In the genomic region with DNA sequence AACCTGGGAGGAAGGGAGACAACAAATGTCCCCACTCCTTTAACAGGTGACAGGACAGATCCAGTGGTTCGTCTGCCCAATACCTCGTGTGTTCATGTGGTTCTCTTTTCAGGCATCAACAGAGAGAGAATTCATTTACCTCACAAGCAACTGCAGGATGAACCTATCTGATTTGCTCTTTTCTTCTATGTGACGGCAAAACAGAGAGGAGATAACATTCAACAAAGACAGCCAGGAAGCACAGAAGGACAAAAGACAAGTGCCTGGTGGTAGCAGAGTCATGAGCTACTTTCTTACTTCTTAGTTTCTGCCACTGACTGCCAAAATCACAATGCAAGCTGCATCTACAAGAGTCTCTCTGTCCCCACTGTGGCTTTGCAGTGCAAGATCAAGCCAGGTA, we compare ENCODE assay signal across 16 mouse cellular contexts. TPM values are rescaled to one million over a fixed set of nuclear protein-coding genes. Genes with fewer than 3 reads are reported as not detected.
DNase-seq lines count a peak whose midpoint lies in the region; ATAC-seq and TF ChIP-seq lines count a peak whose summit lies in the region.
"Had no signal": no experiment of that assay in that cellular context is flagged by ENCODE, and none has a peak within 500 bp of the region (broad histone marks: within the 10 kb centered on the region; RNA-seq: fewer than 3 reads in every experiment).

No protein-coding gene starts in this region.

- no peak for TF ChIP-seq CTCF in kidney, adult 2 months (conservative IDR thresholded peaks at IDR 0.05; ENCODE audit: insufficient read depth, insufficient read length, low read depth, low read length)

- TF ChIP-seq POLR2A in kidney, adult 2 months (IDR thresholded peaks at IDR 0.05; ENCODE audit: low read depth, low read length) = no peak

- no peak for ATAC-seq in kidney, embryonic 16.5 days (ENCODE audit: low FRiP score, low TSS enrichment)
- peak; percentile 33 for ATAC-seq in CD4-positive, CD25-positive, alpha-beta regulatory T cell, adult 4 months
- 0 out of 2 replicates have a peak, but pooled peaks have one; percentile 31 for ATAC-seq in megakaryocyte-erythroid progenitor cell, adult 5-6 weeks (replicated peaks; ENCODE audit: low FRiP score, low TSS enrichment, poor library complexity, severe bottlenecking)
- ATAC-seq: intestine, embryonic 15.5 days had no signal

- no peaks in the 10 kb centered on the region for H3K36me3 ChIP-seq in kidney, adult 2 months (ENCODE audit: control insufficient read depth, insufficient read depth, low read length)
- no peaks in the 10 kb centered on the region; the same call in 1 of the 2 replicates for H3K36me3 ChIP-seq in kidney, embryonic 16.5 days (ENCODE audit: insufficient read depth, low read length)
- peaks cover 96% of the 10 kb centered on the region for H3K36me3 ChIP-seq in erythroblast, embryonic 14.5 days (ENCODE audit: control insufficient read depth)
- H3K36me3 ChIP-seq in midbrain, embryonic 10.5 days = peaks cover 59% of the 10 kb centered on the region
- H3K36me3 ChIP-seq: heart, embryonic 15.5 days had no signal

- no peak overlapping the region for H3K4me2 ChIP-seq in kidney, embryonic 16.5 days (replicated peaks; ENCODE audit: low read depth, low read length)
- H3K4me2 ChIP-seq: forebrain, embryonic 12.5 days; heart, embryonic 15.5 days; intestine, embryonic 15.5 days; lung, embryonic 15.5 days had no signal

- no peaks in the 10 kb centered on the region for H3K27me3 ChIP-seq in kidney, adult 2 months (replicated peaks; ENCODE audit: control insufficient read depth, insufficient read depth, low read length)
- H3K27me3 ChIP-seq in kidney, embryonic 16.5 days (ENCODE audit: insufficient read depth, low read length) = no peaks in the 10 kb centered on the region
- no peaks in the 10 kb centered on the region for H3K27me3 ChIP-seq in erythroblast, embryonic 14.5 days (ENCODE audit: control insufficient read depth)
- no peaks in the 10 kb centered on the region for H3K27me3 ChIP-seq in midbrain, embryonic 10.5 days (ENCODE audit: low read depth, poor library complexity, severe bottlenecking)
- H3K27me3 ChIP-seq: forebrain, embryonic 12.5 days; heart, embryonic 15.5 days; intestine, embryonic 15.5 days; lung, embryonic 15.5 days had no signal

- WGBS in kidney, adult 2 months = 56% methylated on average over 3 of the region's 3 CpGs
- WGBS in kidney, embryonic 16.5 days = 83% methylated on average over 3 of the region's 3 CpGs
- 79% methylated on average over 3 of the region's 3 CpGs for WGBS in midbrain, embryonic 10.5 days

- DNase-seq in kidney, adult 2 months = no peak
- DNase-seq in right cerebral cortex, adult 2 months (ENCODE audit: low spot score in 2 of 2) = no peak
- no peak for DNase-seq in midbrain, embryonic 10.5 days (ENCODE audit: low spot score)
- no peak for DNase-seq in right cerebral cortex, adult 18-20 months
- DNase-seq: kidney, postnatal 14 days; right cerebral cortex, postnatal 14 days; thymus, adult 18-20 months had no signal

- 0 out of 2 replicates have a peak overlapping the region, but pooled peaks have one; percentile 12 for H3K27ac ChIP-seq in kidney, adult 2 months (ENCODE audit: insufficient read depth, low read depth, low read length)
- H3K27ac ChIP-seq in kidney, embryonic 16.5 days (ENCODE audit: low read length) = no peak overlapping the region
- H3K27ac ChIP-seq in midbrain, embryonic 10.5 days (replicated peaks) = no peak overlapping the region
- H3K27ac ChIP-seq: forebrain, embryonic 12.5 days; intestine, embryonic 15.5 days; lung, embryonic 15.5 days had no signal

- no peak overlapping the region for H3K9ac ChIP-seq in kidney, embryonic 16.5 days (replicated peaks; ENCODE audit: low read length)
- H3K9ac ChIP-seq: forebrain, embryonic 12.5 days; heart, embryonic 15.5 days; intestine, embryonic 15.5 days; lung, embryonic 15.5 days had no signal

- H3K4me1 ChIP-seq in kidney, adult 2 months (ENCODE audit: control insufficient read depth, insufficient read depth, low read length) = peaks cover 37% of the 10 kb centered on the region
- peaks cover 7% of the 10 kb centered on the region; the same call in 1 of the 2 replicates for H3K4me1 ChIP-seq in kidney, embryonic 16.5 days (ENCODE audit: insufficient read depth, low read length)
- H3K4me1 ChIP-seq in erythroblast, embryonic 14.5 days (ENCODE audit: control insufficient read depth) = peaks cover 91% of the 10 kb centered on the region
- no peaks in the 10 kb centered on the region for H3K4me1 ChIP-seq in midbrain, embryonic 10.5 days
- H3K4me1 ChIP-seq: forebrain, embryonic 12.5 days; intestine, embryonic 15.5 days had no signal

- H3K9me3 ChIP-seq in kidney, embryonic 16.5 days (ENCODE audit: low read length) = no peaks in the 10 kb centered on the region
- no peaks in the 10 kb centered on the region for H3K9me3 ChIP-seq in erythroblast, embryonic 14.5 days (ENCODE audit: control insufficient read depth, low read length)
- no peaks in the 10 kb centered on the region for H3K9me3 ChIP-seq in midbrain, embryonic 10.5 days (replicated peaks)
- H3K9me3 ChIP-seq: forebrain, embryonic 12.5 days; heart, embryonic 15.5 days; intestine, embryonic 15.5 days; lung, embryonic 15.5 days had no signal

- no peak overlapping the region for H3K4me3 ChIP-seq in kidney, adult 2 months (ENCODE audit: insufficient read depth, low read depth, low read length)
- H3K4me3 ChIP-seq in kidney, embryonic 16.5 days (ENCODE audit: low read length) = no peak overlapping the region
- peak overlapping the region; percentile 45 for H3K4me3 ChIP-seq in erythroblast, embryonic 14.5 days (replicated peaks)
- H3K4me3 ChIP-seq in midbrain, embryonic 10.5 days = no peak overlapping the region
- H3K4me3 ChIP-seq: forebrain, embryonic 12.5 days; heart, embryonic 15.5 days; intestine, embryonic 15.5 days; lung, embryonic 15.5 days had no signal

RNA-seq across cellular contexts. Expression of a gene that starts 15.6 kb away (rescaled TPM):
- 22.1 and 24.8 TPM in 2 replicates for polyA plus RNA-seq in kidney, adult 2 months (2012; rRNA removed)
- 10.7 and 13.3 TPM in 2 replicates for polyA plus RNA-seq in kidney, embryonic 16.5 days (2015; fragmentation: Nextera tagmentation; extraction: Ambion mirVana)
- polyA plus RNA-seq in CD4-positive, CD25-positive, alpha-beta regulatory T cell, adult 4 months (2017; shearing (Covaris generic)) = 1 to 10 TPM; 7.6 to 10.0 TPM
- polyA plus RNA-seq in erythroblast, embryonic 14.5 days (2012) = 24.4 and 25.6 TPM in 2 replicates
- 34.9 and 36.4 TPM in 2 replicates for total RNA-seq in megakaryocyte-erythroid progenitor cell, adult 5-6 weeks (2014; fragmentation: Nextera tagmentation)
- total RNA-seq in megakaryocyte-erythroid progenitor cell, adult 5-6 weeks (2017) = 8.3 and 16.0 TPM in 2 replicates
- polyA plus RNA-seq in midbrain, embryonic 10.5 days (2016; fragmentation: Nextera tagmentation; extraction: Ambion mirVana) = 9.6 and 11.4 TPM in 2 replicates

RNA-seq across cellular contexts. Expression of a gene that starts 16.0 kb away (rescaled TPM):
- 0.05 TPM in 1 of 2 replicates, not detected in the other for polyA plus RNA-seq in kidney, adult 2 months (2012; rRNA removed)
- polyA plus RNA-seq in kidney, embryonic 16.5 days (2015; fragmentation: Nextera tagmentation; extraction: Ambion mirVana) = 0.21 and 0.24 TPM in 2 replicates
- polyA plus RNA-seq in CD4-positive, CD25-positive, alpha-beta regulatory T cell, adult 4 months (2017; shearing (Covaris generic)) = under 1 TPM in 1 of 2 experiments, not detected in 1; 0.19 TPM
- 0.02 TPM in 1 of 2 replicates, not detected in the other for polyA plus RNA-seq in erythroblast, embryonic 14.5 days (2012)
- not detected in 2 replicates for total RNA-seq in megakaryocyte-erythroid progenitor cell, adult 5-6 weeks (2014; fragmentation: Nextera tagmentation)
- not detected in 2 replicates for total RNA-seq in megakaryocyte-erythroid progenitor cell, adult 5-6 weeks (2017)
- polyA plus RNA-seq in midbrain, embryonic 10.5 days (2016; fragmentation: Nextera tagmentation; extraction: Ambion mirVana) = 0.22 and 0.23 TPM in 2 replicates
- total RNA-seq: left cerebral cortex, postnatal 36 days had no signal
- polyA plus RNA-seq: intestine, embryonic 15.5 days had no signal

RNA-seq across cellular contexts. Expression of a gene that starts 41.5 kb away (rescaled TPM):
- 6.7 and 7.3 TPM in 2 replicates for polyA plus RNA-seq in kidney, adult 2 months (2012; rRNA removed)
- polyA plus RNA-seq in kidney, embryonic 16.5 days (2015; fragmentation: Nextera tagmentation; extraction: Ambion mirVana) = 44.7 and 46.3 TPM in 2 replicates
- polyA plus RNA-seq in CD4-positive, CD25-positive, alpha-beta regulatory T cell, adult 4 months (2017; shearing (Covaris generic)) = 10 to 100 TPM; 14.1 to 23.3 TPM
- 7.1 and 9.1 TPM in 2 replicates for polyA plus RNA-seq in erythroblast, embryonic 14.5 days (2012)
- 32.0 and 47.6 TPM in 2 replicates for total RNA-seq in megakaryocyte-erythroid progenitor cell, adult 5-6 weeks (2014; fragmentation: Nextera tagmentation)
- total RNA-seq in megakaryocyte-erythroid progenitor cell, adult 5-6 weeks (2017) = 14.2 and 20.0 TPM in 2 replicates
- 55.7 and 62.6 TPM in 2 replicates for polyA plus RNA-seq in midbrain, embryonic 10.5 days (2016; fragmentation: Nextera tagmentation; extraction: Ambion mirVana)

RNA-seq across cellular contexts. Expression of a gene that starts 43.4 kb away (rescaled TPM):
- 41.5 and 45.3 TPM in 2 replicates for polyA plus RNA-seq in kidney, adult 2 months (2012; rRNA removed)
- polyA plus RNA-seq in kidney, embryonic 16.5 days (2015; fragmentation: Nextera tagmentation; extraction: Ambion mirVana) = 65.2 and 66.1 TPM in 2 replicates
- 1 to 10 TPM; 4.5 to 6.0 TPM for polyA plus RNA-seq in CD4-positive, CD25-positive, alpha-beta regulatory T cell, adult 4 months (2017; shearing (Covaris generic))
- polyA plus RNA-seq in erythroblast, embryonic 14.5 days (2012) = 2.8 and 3.4 TPM in 2 replicates
- total RNA-seq in megakaryocyte-erythroid progenitor cell, adult 5-6 weeks (2014; fragmentation: Nextera tagmentation) = 24.4 and 27.1 TPM in 2 replicates
- 18.5 and 33.4 TPM in 2 replicates for total RNA-seq in megakaryocyte-erythroid progenitor cell, adult 5-6 weeks (2017)
- 82.2 and 88.1 TPM in 2 replicates for polyA plus RNA-seq in midbrain, embryonic 10.5 days (2016; fragmentation: Nextera tagmentation; extraction: Ambion mirVana)

RNA-seq across cellular contexts. Expression of a gene that starts 48.8 kb away (rescaled TPM):
- polyA plus RNA-seq in kidney, adult 2 months (2012; rRNA removed) = 34.5 and 61.6 TPM in 2 replicates
- polyA plus RNA-seq in kidney, embryonic 16.5 days (2015; fragmentation: Nextera tagmentation; extraction: Ambion mirVana) = 186 and 242 TPM in 2 replicates
- 10 to 100 TPM in 1 of 2 experiments, 1 to 10 TPM in 1; 9.9 to 48.7 TPM for polyA plus RNA-seq in CD4-positive, CD25-positive, alpha-beta regulatory T cell, adult 4 months (2017; shearing (Covaris generic))
- 8.1 and 9.1 TPM in 2 replicates for polyA plus RNA-seq in erythroblast, embryonic 14.5 days (2012)
- 174 and 237 TPM in 2 replicates for total RNA-seq in megakaryocyte-erythroid progenitor cell, adult 5-6 weeks (2014; fragmentation: Nextera tagmentation)
- total RNA-seq in megakaryocyte-erythroid progenitor cell, adult 5-6 weeks (2017) = 29.3 and 101 TPM in 2 replicates
- polyA plus RNA-seq in midbrain, embryonic 10.5 days (2016; fragmentation: Nextera tagmentation; extraction: Ambion mirVana) = 375 and 418 TPM in 2 replicates
